Mouse (Mus musculus): Measurements from ENCODE around the gene Elmod1. TPM values are rescaled to one million over a fixed set of nuclear protein-coding genes. Genes with fewer than 3 reads are reported as not detected.

The Elmod1 gene
- total RNA-seq, 2 experiments from 2014 or later, result 0.41 TPM; not detected in 1

DNA sequence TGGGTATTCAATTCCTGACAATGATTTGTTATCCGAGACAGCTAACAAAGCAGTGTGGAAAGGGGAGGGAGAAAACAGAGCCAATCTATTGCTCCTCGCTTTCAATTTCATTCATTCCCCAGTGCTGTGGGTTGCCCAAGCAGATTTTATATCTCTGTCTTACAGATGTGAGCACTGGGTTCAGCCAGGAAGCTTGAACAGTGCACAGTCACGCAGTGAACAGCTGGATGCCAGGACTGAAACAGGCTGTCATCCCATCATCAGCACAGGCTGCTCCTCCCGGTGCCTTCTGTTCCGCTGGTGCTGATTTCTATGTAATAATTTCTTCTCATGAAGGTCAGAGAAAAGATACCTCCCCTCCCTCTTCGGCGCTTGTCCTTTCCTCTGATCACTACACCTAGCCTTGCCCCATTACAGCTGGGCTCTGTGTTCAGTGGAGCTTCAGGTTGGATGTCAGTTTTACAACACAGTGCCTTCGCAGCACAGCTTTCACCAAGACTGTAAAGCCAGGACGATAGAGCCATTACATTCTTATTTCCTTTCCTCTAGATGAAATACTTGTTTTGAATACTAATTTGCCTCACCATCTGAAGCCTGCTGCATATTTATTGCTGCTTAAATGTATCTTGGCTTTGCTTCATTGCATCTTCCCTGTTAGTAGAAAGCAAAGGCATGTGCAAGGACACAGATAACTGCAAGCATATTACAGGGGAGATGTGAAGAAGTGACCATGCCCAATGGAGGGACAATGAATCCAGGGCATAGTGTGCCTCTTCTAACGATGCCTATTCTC lies 59.0 kb downstream of the Elmod1 start:
- intact Hi-C loops (cut with DNase I), result no loop called here
- no peak for DNase-seq

DNA sequence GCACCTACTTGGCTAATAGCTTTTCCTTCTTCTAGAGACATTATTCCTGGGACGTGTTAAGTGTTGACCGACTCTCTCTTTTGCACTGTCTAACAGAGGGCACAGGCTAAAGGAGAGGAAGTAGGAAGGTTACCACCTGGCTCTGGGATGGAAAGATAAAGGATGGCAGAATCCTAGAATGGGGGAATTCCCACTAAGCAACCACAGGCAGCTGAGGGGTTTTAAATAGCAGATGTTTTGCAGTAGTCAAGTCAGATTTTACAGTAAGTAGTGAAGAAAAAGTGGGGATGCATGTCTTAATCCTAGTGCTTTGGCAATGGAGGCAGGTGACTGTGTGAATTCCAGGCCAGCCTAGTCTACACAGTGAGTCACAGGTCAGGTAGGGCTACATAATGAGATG lies 64.3 kb downstream of the Elmod1 start:
- no peak for DNase-seq
- intact Hi-C loops (cut with DNase I), result no loop called here

DNA sequence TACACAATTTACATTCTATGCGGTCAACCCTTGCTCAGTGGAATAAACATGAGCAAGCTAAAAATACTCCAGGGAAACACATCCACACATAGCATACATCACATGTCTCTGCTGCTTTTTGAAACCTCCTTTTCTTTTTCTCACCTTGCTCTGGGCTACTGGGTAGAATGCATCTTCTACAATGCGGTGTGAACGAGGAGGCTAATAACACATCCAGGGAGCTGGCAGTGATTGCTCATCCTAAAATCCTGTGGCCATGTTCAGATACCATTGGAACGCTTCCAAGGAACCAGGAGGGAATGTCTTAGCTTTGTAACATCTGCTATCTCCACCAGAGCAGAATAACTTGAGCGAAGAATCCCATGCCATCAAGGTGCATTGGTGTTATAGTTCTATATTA lies 64.8 kb downstream of the Elmod1 start:
- DNase-seq, result no peak

DNA sequence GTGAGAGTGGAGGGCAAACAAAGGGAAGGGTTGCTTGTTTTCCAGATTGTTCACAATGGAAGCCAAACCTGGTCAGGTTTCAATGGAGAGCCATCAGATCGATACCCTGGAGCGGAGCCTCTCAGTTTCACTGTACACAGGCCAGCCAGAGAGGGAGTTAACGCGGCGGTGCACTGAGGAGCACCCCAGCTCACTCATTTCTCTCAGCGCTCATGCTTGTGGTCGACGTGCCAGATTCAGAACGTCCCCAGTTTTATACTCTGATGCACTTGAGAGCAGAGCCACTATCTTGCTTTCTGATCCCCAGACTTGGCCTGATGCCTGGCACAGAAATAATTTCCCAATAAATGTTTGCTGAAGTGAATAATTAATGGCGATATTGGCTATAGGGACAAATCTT lies 68.3 kb downstream of the Elmod1 start:
- intact Hi-C loops (cut with DNase I), result no loop called here
- DNase-seq, result no peak

More for the DNA sequence above, 64.8 kb downstream of the Elmod1 start:
- intact Hi-C loops (cut with DNase I), result no loop called here

DNA sequence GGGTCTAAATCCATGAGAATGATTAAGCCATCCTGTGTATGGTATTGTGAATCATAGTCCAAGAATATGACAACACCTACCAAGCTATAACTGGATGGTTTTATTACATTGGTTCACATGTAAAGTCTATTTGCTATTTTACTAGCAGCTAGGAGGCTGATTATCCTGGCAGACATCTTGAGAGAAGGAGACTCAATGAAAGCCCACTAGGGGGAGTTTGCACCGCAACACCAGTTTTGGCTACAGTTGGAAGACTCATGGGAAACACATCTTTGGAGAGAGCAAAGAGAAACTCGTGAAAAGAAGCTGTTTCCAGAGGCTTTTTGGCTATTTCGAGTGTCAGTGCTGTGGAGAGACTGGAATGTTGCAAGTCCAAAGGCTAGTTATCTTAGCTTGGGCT lies 69.7 kb downstream of the Elmod1 start:
- intact Hi-C loops (cut with DNase I), result no loop called here
- no peak for DNase-seq

DNA sequence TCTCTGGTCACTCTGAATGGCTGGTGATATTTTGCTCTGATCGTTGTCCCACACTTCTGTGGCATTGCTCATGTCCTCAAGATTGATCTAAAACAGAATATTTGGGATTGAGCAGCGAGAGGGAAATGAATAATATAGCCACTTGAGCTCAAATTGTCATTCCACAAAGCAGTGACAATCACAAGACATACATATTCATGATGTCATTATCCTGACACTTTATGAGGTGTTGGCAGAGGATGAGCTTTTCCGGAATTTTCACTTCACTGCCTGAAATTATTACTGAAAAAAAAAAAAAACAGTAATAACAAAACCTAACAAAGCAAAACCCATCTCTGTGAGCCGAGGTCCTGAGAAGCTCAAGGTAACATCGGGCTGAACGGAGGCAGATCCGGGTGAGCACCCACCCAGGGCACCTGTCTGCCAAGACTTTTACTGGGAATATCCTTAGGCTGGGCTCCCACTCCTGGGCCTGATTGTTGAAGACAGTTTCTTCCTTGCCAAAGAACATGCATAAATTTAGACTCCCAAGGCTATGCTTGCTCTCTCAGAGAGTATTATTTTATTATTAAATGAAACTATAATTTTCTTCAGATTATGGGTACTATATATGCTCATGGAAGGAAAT lies 71.8 kb downstream of the Elmod1 start:
- intact Hi-C loops (cut with DNase I), result no loop called here
- no peak for DNase-seq

DNA sequence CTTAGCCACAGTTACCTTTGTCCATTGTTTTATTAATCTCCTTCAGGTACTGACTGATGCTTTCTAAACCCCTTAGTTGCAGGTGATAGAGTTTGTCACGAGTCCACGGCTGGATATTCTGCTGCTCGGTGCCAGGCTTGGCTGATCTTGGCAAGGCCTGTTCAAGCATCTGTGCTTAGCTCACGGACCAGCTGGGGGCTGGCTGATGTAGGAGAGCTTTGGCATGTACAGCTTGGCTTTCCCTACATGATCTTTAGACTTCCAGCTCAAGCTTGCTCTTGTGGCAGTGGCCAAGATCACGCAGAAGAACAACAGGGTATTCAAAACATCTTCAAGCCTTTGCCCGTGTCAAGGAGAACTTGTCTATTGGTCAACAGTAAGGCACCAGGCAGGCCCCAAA lies 75.3 kb downstream of the Elmod1 start:
- intact Hi-C loops (cut with DNase I), result loop anchor here (10.0 kb wide), 2 partner anchors 85 to 215 kb away; no protein-coding TSS in a partner anchor
- no peak for DNase-seq

DNA sequence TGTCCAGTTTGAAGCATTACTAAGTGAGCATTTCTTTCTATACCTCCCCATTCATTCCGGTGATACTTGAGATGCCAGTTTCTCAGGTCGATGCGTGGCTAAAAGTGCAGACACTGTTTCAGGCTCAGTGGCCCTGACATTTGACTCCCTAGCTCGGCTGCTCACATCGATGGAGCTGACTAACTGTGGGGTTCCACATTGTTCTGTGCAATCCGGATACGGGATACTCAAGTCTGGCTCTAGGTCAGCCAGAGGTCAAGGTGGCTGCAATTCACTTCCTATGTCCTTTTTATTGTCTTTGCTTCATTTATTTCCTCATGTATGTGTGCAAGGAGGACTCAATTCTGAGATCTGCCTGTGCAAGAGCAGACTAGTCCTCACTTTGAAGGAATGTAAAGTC lies 79.3 kb downstream of the Elmod1 start:
- DNase-seq, result no peak
- intact Hi-C loops (cut with DNase I), result loop anchor here (10.0 kb wide), 2 partner anchors 89 to 219 kb away; no protein-coding TSS in a partner anchor

DNA sequence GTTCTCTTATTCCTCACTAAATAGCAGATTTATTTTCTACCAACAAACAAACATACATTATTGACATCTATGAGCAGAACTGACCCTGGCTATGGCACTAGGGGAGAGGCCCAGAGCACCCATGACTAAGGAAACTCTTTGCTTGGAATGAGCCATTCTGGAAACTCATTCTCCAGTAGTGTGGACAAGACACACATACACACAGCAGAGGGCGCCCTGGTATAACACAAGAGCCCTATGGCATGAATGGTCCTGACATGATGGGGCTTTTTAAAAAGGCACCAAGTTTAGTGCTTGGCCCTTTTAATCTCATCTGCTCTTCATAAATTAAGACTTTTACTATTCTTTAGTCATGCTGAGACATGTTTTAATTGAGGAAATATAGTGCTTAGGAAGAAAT lies 85.0 kb downstream of the Elmod1 start:
- intact Hi-C loops (cut with DNase I), result loop anchor here (10.0 kb wide), 2 partner anchors 95 to 225 kb away; no protein-coding TSS in a partner anchor
- peak; percentile 26 to 36 for DNase-seq

DNA sequence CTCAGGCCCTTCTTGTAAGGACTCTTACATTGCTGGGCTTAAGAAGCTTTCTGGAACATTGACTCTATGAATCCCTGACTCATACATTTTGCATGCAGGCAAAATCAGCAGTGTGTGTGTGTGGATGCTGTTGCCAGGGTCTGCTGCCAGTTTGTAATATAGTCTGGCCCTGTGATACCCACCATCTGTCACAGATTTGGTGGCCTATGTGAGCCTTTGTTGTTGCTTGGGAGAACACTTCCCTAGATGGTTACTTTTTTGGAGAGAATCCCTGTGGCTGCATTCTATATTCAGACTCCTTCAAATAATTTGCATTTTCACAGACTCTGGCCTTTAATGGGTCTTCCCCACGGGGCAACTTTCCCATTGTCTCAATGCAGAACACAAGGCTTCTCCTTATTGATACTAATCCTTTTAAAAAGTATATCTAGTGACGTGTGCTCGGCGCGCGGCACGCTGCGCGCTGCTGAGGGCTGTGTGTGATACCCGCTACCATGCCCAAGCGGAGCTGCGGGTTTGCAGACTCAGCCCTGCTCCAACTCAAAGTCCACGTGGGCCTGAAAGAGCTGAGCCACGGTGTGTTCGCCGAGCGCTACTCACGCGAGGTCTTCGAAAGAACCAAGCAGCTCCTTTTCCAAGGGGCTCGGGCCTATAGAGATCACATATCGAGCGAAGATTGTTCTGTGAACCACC lies 91.4 kb downstream of the Elmod1 start:
- intact Hi-C loops (cut with DNase I), result no loop called here
- DNase-seq, result no peak

DNA sequence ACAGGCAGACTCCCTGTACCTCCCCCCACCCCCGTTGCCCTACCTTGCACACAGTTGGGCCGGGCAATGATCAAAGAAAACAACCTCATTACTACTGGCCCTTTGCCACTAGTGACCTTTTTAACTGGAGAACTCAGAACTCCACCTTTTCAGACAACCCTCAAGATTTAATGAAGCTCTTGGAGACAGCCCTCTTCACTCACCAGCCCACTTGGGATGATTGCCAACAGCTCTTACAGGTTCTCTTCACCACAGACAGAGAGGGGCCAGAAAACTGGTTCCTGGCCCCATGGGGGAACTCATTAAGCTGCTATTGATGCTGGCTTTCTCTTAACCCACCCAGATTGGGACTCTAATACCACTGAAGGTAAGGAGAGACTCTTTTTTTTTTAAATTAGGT lies 97.7 kb downstream of the Elmod1 start:
- no peak for DNase-seq

DNA sequence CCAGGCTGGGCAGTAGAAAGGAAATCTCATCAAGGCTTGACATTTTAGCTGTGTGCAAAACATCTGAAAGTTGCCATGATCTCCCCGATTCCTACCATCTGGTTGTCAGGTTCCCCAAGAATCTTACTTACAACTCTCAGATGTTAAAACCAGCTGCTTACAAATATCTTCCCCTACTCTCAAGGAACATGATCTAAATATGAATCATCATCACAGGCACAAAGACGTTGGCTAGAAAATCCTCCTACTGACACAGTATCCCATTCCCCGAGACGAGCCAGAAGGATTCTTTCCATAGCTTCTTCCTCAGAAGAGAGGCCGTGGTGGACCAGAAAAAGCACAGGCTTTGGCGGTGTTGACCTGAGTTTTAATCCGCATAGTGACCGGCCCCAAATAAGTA lies 101.9 kb downstream of the Elmod1 start:
- intact Hi-C loops (cut with DNase I), result no loop called here
- DNase-seq, result no peak

More for the DNA sequence above, 97.7 kb downstream of the Elmod1 start:
- intact Hi-C loops (cut with DNase I), result no loop called here

Other genes with a start within 250 kb of the Elmod1 start
- under 1 TPM in 1 of 2 experiments, not detected in 1; 0.29 TPM for gene Slc35f2, start 203.8 kb downstream of the Elmod1 start, total RNA-seq (2021)
- 10 to 100 TPM; 22.6 to 50.2 TPM for gene Sln, start 125.1 kb downstream of the Elmod1 start, total RNA-seq (2021)
- under 1 TPM; 0.22 to 0.32 TPM for gene Tnfaip8l3, start 93.1 kb upstream of the Elmod1 start, total RNA-seq (2021)

Data from heart, postnatal 10 days (tissue).